Mouse (Mus musculus): ENCODE measurements at regions not wholly inside any gene's neighbourhood (a gene's known extent, or its start where the extent isn't known, plus 50 kb on each side); places are given as distances from the start of the nearest gene placed in this dataset.

DNA sequence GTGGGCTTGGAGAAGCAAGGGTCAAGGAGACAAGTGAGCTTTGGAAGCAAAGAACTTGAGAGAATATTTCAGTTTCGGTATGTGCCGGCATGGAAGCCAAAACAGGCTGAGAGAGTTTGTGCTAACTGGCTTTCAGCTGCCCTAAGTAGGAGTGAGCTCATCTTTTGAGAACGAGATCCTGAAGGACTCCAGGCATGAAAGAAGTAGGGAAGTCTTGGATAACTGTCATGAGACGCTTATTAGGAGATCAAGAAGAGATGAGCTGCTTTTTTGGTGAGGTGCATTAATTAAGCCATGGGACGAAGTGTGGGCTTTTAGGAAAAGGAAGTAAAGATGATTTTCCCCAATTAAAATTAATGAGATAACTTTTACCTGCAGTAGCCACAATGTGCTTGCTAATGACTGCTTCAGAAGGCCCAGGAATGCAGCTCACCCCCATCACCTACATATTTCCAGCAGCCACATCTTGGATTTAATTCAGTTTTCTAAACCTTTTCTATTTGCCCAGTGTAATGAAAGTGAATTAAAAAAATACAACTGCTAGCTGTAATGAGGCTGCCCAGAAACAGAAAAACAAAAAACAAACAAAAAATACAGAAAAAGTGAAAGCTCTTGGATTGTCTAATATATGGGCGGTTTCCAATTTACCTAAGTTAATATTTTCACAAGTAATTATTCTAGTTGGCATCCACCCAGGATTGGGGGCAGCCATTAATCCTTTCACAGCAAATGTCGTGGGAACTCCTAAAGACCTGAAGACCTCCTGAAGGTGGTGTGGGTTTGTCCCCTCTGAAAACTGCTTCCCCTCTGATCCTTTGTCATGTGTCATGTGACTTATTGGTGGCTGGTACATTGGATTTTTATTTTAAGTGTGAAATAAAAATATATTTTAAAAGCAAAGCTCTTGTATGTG is 204.7 kb upstream of the Slc39a10 start:
- no peak for DNase-seq (ENCODE audit: low read depth, low spot score)

DNA sequence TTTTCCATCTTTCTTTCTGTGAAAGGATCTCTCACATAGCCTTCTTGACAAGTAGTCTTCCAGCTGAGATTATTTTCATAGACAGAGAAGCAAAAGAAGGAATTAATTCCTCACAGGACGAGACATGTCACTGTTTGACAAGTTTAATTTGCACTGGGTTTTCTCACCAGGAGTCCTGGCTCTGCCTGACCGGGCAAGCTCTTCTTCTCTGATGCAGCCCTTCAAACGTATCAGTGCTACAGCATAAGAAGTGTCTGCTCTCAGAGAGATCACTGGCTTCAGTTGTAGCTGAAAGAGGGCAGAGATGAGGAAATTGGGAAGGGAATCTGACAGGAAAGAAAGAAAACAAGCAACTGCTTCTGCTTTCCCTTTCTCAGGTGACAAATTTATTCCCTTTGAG is 201.8 kb upstream of the Slc39a10 start:
- DNase-seq (ENCODE audit: low read depth, low spot score), result no peak

DNA sequence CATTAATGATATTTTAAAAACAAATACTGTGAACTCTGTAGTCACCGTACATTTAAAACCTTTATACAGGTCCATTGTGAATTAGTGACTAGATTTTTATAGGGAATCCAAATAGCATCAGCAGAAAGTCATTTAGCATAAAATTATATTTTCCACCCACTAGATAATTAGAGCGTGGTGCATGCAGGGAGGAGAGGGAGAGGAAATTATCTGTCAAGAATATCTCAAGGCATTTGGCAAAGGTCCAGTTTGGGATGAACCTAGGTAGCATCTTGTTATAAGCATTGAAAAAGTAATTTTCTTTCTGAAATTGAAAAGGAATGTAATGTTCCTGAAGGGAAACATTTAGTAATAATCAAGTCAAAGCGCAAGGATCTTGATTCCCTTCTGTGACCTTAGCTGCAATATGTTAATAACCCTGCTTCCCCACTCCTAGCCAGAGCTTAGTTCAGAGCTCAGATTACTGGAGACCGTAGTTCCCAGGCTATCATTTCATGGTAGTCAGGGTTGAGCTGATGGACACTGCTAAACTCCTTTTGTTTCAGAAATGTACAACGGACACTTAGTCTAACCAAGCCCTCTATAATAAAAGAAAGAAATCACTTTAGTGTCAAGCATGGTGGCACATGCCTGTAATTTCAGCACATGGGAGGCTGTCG is 200.8 kb upstream of the Slc39a10 start:
- no peak for DNase-seq (ENCODE audit: low read depth, low spot score)

DNA sequence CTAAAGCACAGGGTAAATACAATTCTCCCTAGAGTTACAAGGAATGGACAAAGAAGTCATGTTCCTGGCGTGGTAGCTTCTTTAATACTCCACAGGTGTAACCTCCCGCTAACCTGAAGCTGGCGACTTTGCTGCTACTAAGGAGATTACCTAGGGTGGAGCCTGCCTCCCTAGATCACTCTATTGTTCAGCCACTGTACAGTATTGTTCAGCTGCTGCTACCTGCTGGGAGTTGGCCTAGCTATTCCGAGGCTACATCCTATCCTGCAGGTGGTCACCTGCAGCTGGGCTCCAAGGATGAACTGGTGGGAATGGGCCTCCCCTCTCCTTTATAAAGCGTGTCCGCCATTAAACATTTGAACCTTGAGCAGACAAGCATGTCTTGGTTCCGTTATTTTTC is 183.8 kb upstream of the Slc39a10 start:
- DNase-seq (ENCODE audit: low read depth, low spot score), result peak; percentile 11

DNA sequence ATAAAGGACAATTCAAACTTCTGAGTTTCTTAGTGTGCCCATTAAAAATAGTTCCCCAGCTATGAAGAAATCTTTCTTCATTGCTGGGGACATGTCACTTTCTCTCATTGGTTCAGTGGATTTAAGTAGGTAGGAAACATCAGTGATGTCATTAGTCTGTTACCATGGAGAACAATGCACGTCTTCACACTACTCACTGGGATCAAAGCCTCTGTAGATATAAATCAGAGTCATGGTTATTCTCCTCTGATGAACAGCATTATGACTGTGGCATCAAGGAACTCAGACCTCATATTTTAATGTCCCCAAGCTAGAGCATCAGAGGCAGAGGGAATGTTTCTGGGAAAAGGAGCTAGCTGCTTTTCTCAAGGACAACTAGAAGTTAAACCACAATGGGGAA is 165.5 kb upstream of the Slc39a10 start:
- no peak for DNase-seq (ENCODE audit: low read depth, low spot score)

DNA sequence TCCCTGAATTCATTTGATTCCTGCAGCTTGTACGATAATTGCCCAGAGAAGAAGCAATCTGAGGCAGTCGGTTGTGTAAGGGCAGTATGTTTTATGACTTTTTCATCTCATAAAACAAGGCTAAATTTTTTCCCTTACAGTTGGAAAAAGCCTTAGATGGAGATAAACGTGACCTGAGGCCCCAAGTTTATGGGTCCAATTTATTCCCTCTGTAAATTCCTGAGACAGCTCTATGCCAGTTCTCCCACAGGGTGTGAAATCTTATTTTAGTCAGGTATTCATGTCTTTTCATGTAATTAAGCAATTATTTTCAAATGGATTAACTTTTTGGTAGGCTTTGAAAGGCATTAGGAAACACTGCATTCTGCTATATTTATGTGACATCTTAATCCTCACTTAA is 164.7 kb upstream of the Slc39a10 start:
- no peak for DNase-seq (ENCODE audit: low read depth, low spot score)

DNA sequence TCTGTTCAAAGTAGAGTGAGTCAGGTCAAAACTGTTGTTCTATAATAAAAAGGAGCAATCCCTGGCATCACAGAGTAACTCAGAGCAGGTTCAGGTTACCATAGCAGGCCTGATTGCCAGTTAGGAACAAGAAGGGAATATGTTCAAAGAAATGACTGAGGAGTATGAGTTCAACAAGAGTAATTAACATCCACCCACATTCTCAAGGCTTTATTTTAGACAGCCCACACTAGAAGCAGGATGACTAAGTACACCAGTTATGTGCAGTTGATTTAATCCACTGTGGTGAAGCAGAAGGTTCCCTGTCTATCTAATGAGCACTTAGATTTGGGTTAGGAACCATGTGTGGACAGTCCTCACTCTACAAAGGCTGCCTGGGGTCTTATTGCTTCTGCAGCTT is 158.5 kb upstream of the Slc39a10 start:
- DNase-seq (ENCODE audit: low read depth, low spot score), result no peak

DNA sequence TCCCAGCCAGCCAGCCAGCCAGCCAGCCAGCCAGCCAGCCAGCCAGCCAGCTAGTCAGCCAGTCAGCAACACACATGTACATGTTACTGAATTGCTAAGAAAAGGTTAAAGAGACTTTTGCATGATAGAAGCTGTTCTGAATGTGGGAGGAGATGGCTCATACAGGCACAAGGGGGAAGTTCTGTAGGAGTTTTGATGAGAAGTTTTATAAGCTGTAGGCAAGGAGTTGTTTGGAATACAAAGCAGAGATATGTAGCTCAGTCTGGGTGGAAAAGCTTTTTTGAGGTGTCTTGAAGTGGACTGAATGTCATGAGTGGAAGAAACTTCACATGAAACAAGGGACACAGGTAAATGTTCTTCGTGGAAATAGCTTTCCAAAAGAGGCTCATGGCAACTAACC is 157.8 kb upstream of the Slc39a10 start:
- DNase-seq (ENCODE audit: low read depth, low spot score), result no peak

DNA sequence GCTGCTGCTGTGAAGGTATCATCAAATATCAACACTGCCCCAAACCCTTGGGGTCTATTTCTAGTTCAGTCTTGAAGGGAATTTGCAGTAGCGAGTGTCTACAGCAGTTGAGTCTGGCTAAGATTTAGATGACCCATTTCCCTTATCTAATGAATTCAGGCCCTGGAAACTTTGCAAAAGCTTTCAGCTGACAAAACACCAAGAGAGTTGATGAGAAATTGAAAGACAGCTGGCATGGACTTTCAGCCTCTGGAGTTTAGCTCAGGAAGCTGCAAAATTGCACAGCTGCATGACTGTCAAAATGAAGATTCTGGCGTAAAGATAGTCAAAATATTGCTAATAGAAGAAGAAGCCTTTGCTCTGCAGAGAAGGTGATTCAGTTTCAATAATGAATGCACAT is 144.9 kb upstream of the Slc39a10 start:
- DNase-seq (ENCODE audit: low read depth, low spot score), result no peak

DNA sequence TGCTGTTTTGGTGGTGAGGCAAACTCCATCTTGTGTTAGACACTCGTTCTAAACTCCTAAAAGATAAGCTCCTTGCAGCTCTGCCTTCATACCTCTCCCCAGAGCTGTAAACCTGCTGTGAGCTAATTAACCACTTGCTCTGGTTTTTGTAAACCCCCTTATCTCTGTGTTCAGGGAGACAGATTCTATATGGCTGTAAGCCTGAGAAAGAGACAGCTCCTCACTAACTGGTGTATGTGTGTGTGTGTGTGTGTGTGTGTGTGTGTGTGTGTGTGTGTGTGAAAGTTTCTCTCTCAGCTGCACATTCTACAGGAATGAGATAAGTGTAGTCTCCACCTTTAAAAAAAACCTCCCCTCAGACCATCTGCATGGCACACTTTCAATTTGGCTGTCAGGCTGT is 126.7 kb upstream of the Slc39a10 start:
- no peak for DNase-seq (ENCODE audit: low read depth, low spot score)

DNA sequence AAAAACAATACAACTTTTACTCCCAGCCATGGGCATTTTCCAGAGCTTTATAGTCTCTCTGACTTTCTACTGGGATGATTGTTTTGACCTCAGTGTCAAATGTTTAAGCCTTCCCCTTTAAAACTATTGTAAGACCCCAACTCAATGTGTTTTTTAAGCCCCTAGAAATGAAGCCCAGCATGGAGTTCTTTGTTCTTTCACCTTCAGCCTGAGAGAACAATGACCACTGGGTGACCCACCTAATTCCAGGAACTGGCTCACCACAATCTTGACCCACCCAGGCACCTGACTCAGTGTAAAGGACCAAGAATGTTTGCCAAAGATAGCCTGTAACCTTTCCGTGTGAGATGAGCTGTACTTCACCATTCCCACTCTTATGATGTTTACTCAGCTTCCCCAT is 121.9 kb upstream of the Slc39a10 start:
- DNase-seq (ENCODE audit: low read depth, low spot score), result no peak

DNA sequence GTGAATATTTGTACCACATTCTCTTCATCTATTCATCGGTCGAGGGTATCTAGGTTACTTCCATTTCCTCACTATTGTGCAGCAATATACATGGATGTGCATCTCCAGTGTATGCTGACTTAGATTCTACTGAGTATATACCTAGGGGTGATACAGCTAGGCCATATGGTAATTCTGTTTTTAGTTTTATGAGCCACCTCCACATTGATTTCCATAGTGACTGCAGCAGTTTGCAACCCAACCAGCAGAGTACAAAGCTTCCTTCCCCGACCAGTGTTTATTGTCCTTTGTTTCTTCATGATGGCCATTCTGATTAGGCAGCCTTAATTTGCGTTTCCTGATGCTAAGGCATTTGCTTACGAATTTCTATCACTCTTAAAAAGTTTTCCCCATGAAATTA is 111.1 kb upstream of the Slc39a10 start:
- no peak for DNase-seq (ENCODE audit: low read depth, low spot score)

DNA sequence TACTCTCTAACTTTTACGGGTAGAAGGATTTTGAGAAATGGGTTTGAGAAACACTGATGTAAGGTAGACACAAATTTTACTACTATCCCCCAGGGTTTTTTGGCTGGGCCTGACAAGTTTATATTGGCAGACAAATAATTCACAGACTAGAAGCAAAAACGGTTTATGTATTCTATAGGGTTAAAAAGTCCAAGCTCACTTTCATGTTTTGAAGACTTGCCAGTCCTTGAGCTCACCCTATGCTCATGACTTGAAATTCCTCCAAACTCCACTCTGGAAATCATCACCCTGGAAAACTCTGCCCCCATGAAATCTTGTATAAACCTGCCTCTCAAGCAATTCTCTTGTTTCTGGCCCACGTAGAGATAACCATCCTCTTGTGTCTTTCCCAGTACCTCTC is 106.7 kb upstream of the Slc39a10 start:
- DNase-seq (ENCODE audit: low read depth, low spot score), result no peak

DNA sequence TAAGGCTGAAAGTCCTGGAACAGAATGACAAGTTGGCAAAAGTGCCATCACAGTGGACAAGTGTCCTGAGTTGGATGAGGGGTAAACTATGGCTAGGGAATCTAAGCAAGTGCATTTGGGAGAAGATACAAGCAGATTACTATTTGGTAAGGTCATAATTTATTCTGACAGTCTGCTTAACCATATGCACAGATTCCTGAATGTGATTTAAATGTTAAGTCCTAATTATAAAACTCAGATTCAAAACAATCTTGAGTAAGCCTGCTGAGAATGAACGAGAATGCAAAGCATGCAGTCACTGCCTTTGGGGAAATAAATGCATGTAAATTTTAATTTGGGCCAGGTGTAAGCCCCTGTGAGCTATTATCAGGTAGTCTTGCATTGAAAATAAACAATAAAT is 93.3 kb upstream of the Slc39a10 start:
- no peak for DNase-seq (ENCODE audit: low read depth, low spot score)

DNA sequence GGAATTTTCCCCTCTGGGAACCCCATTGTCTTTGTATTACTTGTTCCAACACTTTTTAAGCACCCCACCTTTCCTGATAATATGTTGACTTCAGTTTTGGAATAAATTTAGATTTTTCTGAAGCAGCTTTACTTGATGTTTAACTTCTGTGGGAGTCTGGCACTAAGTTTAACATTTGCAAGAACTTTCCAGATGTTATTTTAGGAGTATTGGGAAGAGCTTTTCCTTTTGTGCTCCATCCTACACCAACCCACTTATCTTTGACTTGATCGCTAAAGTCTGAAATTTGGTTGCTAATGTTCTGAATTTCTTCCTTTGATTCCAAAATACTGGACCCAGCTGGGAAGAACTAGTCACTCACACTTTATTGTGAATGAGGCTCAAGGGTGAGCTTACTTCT is 90.4 kb upstream of the Slc39a10 start:
- DNase-seq (ENCODE audit: low read depth, low spot score), result no peak

DNA sequence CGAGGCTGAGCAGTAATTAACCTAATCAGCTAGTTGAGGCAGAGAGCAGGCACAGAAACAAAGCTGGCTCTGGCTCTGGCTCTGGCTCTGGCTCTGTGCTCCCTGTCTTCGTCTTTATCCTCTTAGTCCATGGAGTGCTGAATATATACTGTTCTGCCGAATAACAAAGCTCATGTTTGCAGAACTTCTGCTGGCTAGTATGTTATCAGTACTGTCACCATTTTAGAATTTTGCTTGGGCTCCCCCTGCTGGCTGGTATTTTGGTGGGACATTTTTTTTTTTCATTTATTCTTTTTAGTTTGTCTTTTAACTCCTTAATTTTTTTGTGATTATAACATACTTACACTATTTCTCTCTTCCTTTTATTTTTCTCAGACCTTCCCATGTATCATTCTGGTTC is 77.8 kb upstream of the Slc39a10 start:
- DNase-seq (ENCODE audit: low read depth, low spot score), result no peak

DNA sequence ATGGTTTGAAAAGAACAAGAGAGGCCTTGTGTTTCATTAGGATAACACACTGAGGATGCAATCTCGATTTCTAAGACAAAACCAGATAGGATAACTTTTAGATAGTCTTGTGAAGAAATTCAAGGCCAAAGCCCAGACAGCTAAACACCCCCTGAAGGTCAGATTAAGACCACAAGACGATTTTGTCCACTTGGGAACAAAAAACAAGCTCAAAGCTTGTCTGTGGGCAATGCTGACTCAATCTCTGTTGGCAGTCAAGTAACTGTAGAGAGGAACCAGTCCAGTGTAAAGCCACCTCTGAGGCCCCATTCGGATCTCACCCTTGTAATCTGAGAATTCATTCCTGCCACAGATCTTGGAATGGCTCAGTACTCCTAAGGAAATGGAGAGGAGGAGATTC is 75.7 kb upstream of the Slc39a10 start:
- no peak for DNase-seq (ENCODE audit: low read depth, low spot score)

DNA sequence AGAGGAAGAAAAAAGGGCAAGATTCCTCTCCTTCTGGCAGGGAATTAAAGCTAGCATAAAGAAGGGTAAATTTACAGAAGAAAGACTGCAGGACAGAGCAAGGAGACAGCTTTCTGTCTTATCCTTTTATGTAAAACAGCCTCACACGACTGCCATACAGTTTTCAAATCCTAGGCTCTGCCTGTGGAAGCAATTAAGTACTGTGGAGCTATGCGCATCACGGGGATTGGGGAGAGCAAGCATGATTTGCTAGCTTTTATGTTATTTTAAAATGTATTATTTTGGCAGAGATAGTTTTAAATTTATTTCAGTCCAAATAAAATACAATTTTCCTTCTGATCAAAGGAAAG is 74.2 kb upstream of the Slc39a10 start:
- DNase-seq (ENCODE audit: low read depth, low spot score), result no peak

DNA sequence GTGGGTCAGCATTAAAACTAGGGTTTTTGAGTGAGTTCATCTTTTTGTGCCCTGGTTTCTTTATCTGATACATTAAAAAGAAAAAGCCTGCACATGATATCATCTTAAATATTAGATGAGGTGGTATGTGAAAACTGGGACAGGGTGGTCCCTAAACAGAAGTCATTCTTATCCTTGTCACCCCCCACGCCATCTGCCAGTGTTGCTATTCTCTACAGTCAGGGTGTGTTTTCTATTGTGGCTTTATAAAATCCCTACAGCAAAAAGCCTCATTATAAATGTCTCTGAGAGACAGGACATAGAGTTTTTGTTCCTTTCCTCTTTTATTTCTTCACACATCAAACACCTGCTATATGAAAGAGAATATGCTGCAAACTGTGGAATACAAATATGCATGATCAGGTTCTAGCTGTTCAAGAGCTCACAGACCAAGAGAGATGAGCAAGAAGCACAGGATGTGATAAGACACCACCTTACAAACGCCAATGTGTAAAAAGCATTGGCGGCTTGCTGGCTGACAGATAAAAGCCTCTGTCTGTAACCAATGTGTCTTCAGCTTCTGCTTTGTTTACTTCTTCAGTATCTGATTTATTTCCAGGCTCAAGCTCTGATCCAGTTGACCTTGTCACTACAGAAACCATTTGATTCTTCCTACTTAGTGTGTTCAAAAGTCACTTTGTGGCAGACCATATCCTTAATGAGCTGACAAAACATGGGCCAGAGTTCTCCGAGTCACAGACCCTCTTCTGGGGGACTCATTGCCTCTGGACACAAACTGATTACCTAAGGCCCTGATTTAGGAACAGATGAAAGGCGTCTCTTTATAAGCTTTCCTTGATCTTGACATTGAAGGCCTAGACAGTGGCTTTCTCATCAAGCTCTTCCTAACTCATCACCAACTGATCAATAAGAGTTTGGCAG is 73.6 kb upstream of the Slc39a10 start:
- DNase-seq (ENCODE audit: low read depth, low spot score), result no peak

DNA sequence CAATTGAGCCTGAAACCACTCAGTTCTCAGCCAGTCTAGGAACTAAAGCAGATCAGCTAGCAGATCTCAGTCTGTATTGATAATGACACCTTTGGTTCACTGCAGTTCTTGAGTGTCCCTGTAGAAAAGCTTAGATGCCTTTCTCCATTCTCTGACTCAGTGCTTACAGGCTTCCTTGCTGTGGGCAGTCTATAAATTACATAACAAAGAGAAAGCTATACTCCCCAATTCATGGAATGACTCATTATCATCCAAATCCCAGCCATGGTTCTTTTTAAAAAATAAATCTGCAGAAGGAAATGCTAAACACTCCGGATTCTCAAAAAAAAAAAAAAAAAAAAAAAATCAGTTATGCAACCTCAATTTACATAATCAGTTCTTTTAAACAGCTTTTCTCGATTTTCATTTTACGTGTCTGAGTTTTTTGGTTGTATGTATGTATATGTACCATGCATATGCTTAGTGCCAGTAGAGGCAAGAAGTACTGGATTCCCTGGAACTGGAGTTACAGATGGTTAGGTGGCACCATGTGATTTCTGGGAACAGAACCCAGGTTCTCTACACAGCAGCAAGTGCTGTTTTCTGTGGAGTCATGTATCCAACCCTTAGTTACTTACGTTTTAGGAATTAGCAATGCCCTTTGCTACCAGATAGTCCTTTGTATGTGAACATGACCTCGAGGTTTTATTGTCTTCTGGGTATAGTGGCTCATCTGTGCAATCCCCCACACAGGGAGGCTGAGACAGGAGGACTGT is 71.5 kb upstream of the Slc39a10 start:
- no peak for DNase-seq (ENCODE audit: low read depth, low spot score)
